Mouse (Mus musculus): ENCODE results near the gene Prss53. TPM values are rescaled to one million over a fixed set of nuclear protein-coding genes. Genes with fewer than 3 reads are reported as not detected.
A peak's percentile ranks its signal among the peaks of the same experiment; 100 is the strongest.
"Not testable (repeated sequence)": the region's sequence is repeated elsewhere in the genome, so short reads cannot be mapped to it uniquely, and the experiment has no call there.

Gene Prss53
- total RNA-seq, 2 experiments from 2014 or later: 0.49 to 0.73 TPM

DNA sequence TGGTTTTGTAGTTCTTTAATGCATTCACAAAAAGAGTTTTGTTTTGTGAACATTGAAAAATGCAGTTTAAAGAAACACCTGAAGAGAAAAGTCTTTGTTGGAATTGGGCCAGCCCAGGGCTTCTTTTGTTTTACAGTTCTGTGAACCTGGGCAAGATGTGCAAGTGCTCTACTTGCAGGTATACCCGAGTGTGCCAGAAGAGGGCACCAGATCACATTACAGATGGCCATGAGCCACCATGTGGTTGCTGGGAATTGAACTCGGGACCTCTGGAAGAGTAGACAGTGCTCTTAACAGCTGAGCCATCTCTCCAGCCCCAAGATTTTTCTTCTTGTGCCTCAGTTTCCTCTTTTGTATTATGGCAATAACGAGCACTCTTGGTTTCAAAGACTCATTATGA, 27.4 kb upstream of the Prss53 start:
- intact Hi-C loops (cut with DNase I): no loop called here
- peak in 1 of 2 experiments; percentile 55 for DNase-seq (ENCODE audit: extremely low spot score in 1 of 2, low spot score in 2 of 2)

- intact Hi-C loops (cut with DNase I): no loop called here
- no peak for DNase-seq (ENCODE audit: extremely low spot score in 1 of 2, low spot score in 2 of 2)
These were observed 24.5 kb upstream of the Prss53 start for GRCm38 (mm10) chr7:127915293-127915692.

DNA sequence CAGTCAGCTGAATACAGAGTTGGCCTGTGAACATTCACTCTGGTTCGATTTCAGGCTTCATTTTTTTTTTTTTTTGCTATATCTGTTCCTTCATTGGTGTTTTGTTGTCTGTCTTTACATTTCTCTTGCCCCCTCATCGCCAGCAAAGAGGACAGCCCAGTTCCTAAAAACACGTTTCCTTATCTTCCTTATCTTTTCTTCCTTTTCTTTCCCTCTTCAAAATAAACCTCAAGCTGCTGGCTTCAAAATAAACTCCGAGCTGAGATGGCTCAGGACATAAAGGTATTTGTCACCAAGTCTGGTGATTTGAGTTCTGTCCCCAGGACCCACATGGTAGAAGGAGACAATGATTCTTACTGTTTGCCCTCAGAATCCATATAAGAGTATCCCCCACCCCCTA, 22.2 kb upstream of the Prss53 start:
- intact Hi-C loops (cut with DNase I): no loop called here
- DNase-seq (ENCODE audit: extremely low spot score in 1 of 2, low spot score in 2 of 2): no peak

- DNase-seq (ENCODE audit: extremely low spot score in 1 of 2, low spot score in 2 of 2): peak; percentile 76 to 92
- intact Hi-C loops (cut with DNase I): no loop called here
These were observed 21.6 kb upstream of the Prss53 start, which contains the start of gene Kat8 for GRCm38 (mm10) chr7:127912190-127912871. Kat8 (plus strand) TSS chr7:127912516.

GRCm38 (mm10) chr7:127908656-127909055, 17.9 kb upstream of the Prss53 start:
- DNase-seq (ENCODE audit: extremely low spot score in 1 of 2, low spot score in 2 of 2): no peak
- intact Hi-C loops (cut with DNase I): no loop called here

DNA sequence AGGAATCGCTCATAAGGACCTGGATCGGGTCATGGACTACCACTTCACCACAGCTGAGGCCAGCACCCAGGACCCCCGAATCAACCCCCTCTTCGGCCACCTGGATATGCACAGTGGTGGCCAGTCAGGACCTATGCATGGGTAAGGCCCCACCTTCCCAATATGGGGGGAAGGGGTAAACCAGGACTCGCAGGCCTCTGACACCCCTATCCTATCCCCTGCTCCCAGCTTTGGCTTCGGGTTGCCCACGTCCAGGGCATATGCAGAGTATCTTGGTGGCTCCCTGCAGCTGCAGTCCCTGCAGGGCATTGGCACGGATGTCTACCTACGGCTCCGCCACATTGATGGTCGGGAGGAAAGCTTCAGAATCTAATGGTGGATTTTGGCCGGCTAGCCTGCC, 17.2 kb upstream of the Prss53 start:
- no peak for DNase-seq (ENCODE audit: extremely low spot score in 1 of 2, low spot score in 2 of 2)
- intact Hi-C loops (cut with DNase I): no loop called here

GRCm38 (mm10) chr7:127903971-127904796, 13.4 kb upstream of the Prss53 start, which contains the start of gene Bckdk:
Bckdk (plus strand) TSS chr7:127904082.
- peak; percentile 75 to 92 for DNase-seq (ENCODE audit: extremely low spot score in 1 of 2, low spot score in 2 of 2)
- intact Hi-C loops (cut with DNase I): no loop called here

DNA sequence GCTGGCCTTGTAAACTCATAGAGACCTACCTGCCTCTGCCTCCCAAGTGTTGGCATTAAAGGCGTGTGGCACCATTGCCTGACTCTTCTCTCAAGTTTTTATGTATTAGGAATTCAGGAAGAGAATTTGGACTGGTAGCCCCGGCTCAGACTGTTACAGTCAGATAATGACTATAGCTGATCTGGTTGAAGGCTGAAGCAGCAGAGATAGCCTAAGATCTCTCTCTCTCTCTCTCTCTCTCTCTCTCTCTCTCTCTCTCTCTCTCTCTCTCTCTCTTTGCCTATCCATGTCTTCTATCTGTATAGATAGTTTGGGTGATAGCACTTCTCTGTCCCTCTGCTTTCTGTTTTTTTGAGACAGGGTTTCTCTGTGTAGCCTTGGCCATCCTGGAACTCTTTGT, 11.0 kb upstream of the Prss53 start:
- no peak for DNase-seq (ENCODE audit: extremely low spot score in 1 of 2, low spot score in 2 of 2)
- intact Hi-C loops (cut with DNase I): no loop called here

GRCm38 (mm10) chr7:127899997-127900396, 9.2 kb upstream of the Prss53 start:
- no peak for DNase-seq (ENCODE audit: extremely low spot score in 1 of 2, low spot score in 2 of 2)
- intact Hi-C loops (cut with DNase I): no loop called here

- intact Hi-C loops (cut with DNase I): no loop called here
- DNase-seq (ENCODE audit: extremely low spot score in 1 of 2, low spot score in 2 of 2): no peak
These were observed 7.6 kb upstream of the Prss53 start for GRCm38 (mm10) chr7:127898179-127898956.

DNA sequence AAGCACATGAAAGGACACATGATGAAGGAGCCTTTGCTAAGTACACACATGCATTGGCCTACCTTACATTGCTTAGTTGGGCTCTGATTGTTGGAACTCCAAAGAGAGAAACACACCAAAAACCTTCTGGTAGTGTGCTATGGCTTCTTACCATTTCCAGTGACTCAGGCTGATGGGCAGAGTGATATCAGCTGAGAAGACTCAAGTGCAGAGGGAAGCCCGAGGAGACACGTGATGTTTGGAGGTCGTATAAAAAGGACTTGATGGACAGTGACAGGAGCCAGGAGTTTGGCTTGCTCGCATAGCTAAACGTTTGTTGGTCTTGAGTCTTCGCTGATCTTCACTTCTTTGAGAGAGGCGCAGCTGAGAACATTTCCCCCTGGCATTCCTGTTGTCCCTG, 6.8 kb upstream of the Prss53 start:
- intact Hi-C loops (cut with DNase I): no loop called here
- DNase-seq (ENCODE audit: extremely low spot score in 1 of 2, low spot score in 2 of 2): no peak

- DNase-seq (ENCODE audit: extremely low spot score in 1 of 2, low spot score in 2 of 2): peak in 1 of 2 experiments; percentile 79
- intact Hi-C loops (cut with DNase I): no loop called here
These were observed 5.6 kb upstream of the Prss53 start for GRCm38 (mm10) chr7:127896384-127896783.

GRCm38 (mm10) chr7:127895891-127896290, 5.1 kb upstream of the Prss53 start:
- intact Hi-C loops (cut with DNase I); DNase-seq (ENCODE audit: extremely low spot score in 1 of 2, low spot score in 2 of 2): not testable (repeated sequence)

DNA sequence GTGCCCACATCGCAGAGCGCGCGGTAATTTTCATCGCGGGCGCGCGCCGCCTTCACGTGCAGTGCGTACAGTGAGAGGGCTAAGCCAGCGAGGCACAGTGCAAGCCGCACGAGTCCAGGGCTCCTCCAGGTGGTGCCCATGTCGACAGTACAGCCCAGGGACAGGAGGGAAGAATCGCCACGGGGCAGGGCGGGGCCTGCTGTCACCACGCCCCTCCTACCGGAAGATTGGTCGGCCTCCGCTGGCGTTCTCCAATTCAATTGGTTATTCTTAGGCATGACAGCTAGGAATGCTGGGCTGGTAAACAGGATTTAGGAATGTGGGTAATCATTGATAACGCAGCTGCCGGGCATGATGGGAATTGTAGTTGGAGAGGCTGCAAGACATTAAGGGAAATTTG, 4.7 kb upstream of the Prss53 start, which contains the start of the genes Gm21974 and Vkorc1:
TSS of gene Gm21974 (minus strand) at position 13 of the 400 bp plus-strand sequence.
TSS of gene Vkorc1 (minus strand) at position 176 of the 400 bp plus-strand sequence.
- intact Hi-C loops (cut with DNase I): no loop called here
- DNase-seq (ENCODE audit: extremely low spot score in 1 of 2, low spot score in 2 of 2): peak; percentile 95 to 96

DNA sequence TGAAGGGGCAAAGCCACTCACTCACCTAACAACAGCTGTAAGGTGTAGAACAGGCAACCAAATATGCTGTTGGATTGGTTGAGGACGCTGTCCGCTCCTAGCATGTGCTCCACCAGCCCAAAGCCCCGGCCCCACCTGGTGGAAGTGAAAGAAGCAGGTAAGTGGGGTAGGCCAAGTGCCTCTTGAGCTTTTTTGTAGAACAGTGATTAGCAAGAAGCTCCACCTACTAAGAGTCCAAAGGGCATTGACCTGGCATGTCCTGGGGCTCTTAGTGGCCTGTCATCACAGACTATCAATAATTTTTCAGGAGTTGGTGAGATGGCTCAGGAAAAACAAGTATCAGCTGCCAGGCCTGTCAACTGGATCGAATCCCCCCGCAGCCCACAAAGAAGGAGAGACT, 3.7 kb upstream of the Prss53 start:
- no peak for DNase-seq (ENCODE audit: extremely low spot score in 1 of 2, low spot score in 2 of 2)
- intact Hi-C loops (cut with DNase I): no loop called here

DNA sequence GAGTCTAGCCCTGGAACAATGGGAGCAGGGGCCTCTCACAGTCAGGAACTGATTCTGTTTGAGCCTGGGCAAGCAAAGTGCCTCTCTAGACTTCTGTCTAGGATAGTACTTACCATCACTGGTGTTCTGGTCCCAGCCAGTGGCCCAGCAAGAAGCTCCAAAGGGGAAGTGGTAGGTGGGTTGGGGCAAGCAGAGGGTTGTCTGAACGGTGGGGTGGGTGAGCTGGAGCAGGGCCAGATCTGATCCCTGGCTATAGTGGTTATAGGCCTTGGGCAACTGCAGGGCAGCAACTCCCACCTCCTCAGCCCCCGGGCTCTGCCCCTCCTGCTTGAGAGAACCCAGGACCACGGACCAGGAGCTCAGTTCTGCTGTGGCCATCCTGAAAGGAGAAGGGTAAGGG, 1.9 kb downstream of the Prss53 start:
- DNase-seq (ENCODE audit: extremely low spot score in 1 of 2, low spot score in 2 of 2): no peak
- intact Hi-C loops (cut with DNase I): no loop called here

- DNase-seq (ENCODE audit: extremely low spot score in 1 of 2, low spot score in 2 of 2): no peak
- intact Hi-C loops (cut with DNase I): no loop called here
These were observed 3.0 kb downstream of the Prss53 start for GRCm38 (mm10) chr7:127887781-127888180.

GRCm38 (mm10) chr7:127887191-127887590, 3.6 kb downstream of the Prss53 start:
- intact Hi-C loops (cut with DNase I): no loop called here

DNA sequence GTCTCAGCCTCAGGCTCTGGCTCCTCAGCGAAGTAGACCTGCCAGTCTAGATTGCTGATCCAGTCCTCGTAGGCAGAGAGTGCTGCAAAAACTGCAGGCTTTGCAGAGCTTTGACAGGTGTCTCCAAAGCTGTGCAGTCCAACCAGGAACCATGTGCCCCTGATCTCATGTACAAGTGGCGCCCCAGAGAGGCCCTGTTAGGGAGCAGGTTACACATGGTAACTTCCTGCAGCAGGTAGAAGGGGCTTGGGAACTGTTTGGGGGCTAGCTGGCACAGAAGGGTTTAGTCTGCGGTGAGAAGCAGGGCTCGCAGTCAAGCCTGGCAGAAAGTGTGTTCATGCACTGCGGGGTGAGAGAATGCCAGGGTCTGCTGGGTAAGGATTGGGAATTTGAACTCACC, 4.2 kb downstream of the Prss53 start:
- intact Hi-C loops (cut with DNase I): no loop called here
- DNase-seq (ENCODE audit: extremely low spot score in 1 of 2, low spot score in 2 of 2): no peak

More at GRCm38 (mm10) chr7:127887191-127887590, 3.6 kb downstream of the Prss53 start:
- DNase-seq (ENCODE audit: extremely low spot score in 1 of 2, low spot score in 2 of 2): no peak

Data from left cerebral cortex, postnatal 10 days (tissue).